Mouse (Mus musculus) cortical plate, adult 2 months (tissue): ENCODE results near the gene Bloc1s4. TPM values are rescaled to one million over a fixed set of nuclear protein-coding genes. Genes with fewer than 3 reads are reported as not detected.

Source experiments
- H3K27ac ChIP-seq: fragments of 200-500 bp; 2 replicates; pipeline ENCODE4 v1.5.1; 2012; ENCODE audit warnings: low read length, control low read depth, inconsistent platforms; ENCODE audit not compliant: insufficient read depth
- H3K4me1 ChIP-seq: fragments of 200-500 bp; 2 replicates; pipeline ENCODE4 v1.6.1; 2011; ENCODE audit warnings: low read length; ENCODE audit not compliant: control insufficient read depth, insufficient read depth
- H3K4me3 ChIP-seq: fragments of 200-500 bp; 2 replicates; pipeline ENCODE4 v1.5.1; 2011; ENCODE audit warnings: mild to moderate bottlenecking, low read length, control low read depth; ENCODE audit not compliant: insufficient read depth
- CTCF ChIP-seq: fragments of 200-500 bp; IDR thresholded peaks from 2 replicates; pipeline ENCODE4 v1.5.1; 2011; ENCODE audit warnings: mild to moderate bottlenecking, control low read depth, low read length; ENCODE audit not compliant: insufficient read depth; ENCODE audit errors: extremely low read depth
- POLR2A ChIP-seq: fragments of 200-500 bp; IDR thresholded peaks from 2 replicates; pipeline ENCODE4 v1.6.1; 2011; ENCODE audit warnings: mild to moderate bottlenecking, low read length, control low read depth; ENCODE audit not compliant: insufficient read depth; ENCODE audit errors: extremely low read depth
- polyA plus RNA-seq: library from polyadenylated mRNA; depleted of rRNA; stranded (reverse); fragments of >200 nt; gene quantifications from 2 replicates; pipeline ENCODE4 v1.2.3, GENCODE M21; 2012

The Bloc1s4 gene
- polyA plus RNA-seq, 1 experiment, result 22.7 TPM

- TF ChIP-seq POLR2A, result no peak
- no peak for TF ChIP-seq CTCF
- Histone ChIP-seq H3K27ac (no peak overlapping the region), H3K4me3 (no peak overlapping the region), H3K4me1 (no peaks in the 10 kb centered on the region)
Measured at GRCm38 (mm10) chr5:36730689-36731088, 17.8 kb downstream of the Bloc1s4 start.

GRCm38 (mm10) chr5:36729923-36730322 is 18.5 kb downstream of the Bloc1s4 start:
- TF ChIP-seq POLR2A (no peak), CTCF (no peak)
- Histone ChIP-seq H3K4me1 (no peaks in the 10 kb centered on the region), H3K27ac (no peak overlapping the region), H3K4me3 (no peak overlapping the region)

- TF ChIP-seq POLR2A (no peak), CTCF (no peak)
- no peak overlapping the region for H3K27ac ChIP-seq
- H3K4me3 ChIP-seq, result no peak overlapping the region
- H3K4me1 ChIP-seq, result no peaks in the 10 kb centered on the region
Measured at GRCm38 (mm10) chr5:36729086-36729473, 19.4 kb downstream of the Bloc1s4 start.

- TF ChIP-seq CTCF (no peak), POLR2A (no peak)
- Histone ChIP-seq H3K27ac (no peak overlapping the region), H3K4me1 (no peaks in the 10 kb centered on the region), H3K4me3 (no peak overlapping the region)
Measured at GRCm38 (mm10) chr5:36728403-36729085, 19.9 kb downstream of the Bloc1s4 start.

GRCm38 (mm10) chr5:36727776-36728175 is 20.7 kb downstream of the Bloc1s4 start:
- no peak overlapping the region for H3K27ac ChIP-seq
- TF ChIP-seq CTCF (no peak), POLR2A (no peak)

GRCm38 (mm10) chr5:36727136-36727535 is 21.3 kb downstream of the Bloc1s4 start:
- Histone ChIP-seq H3K4me1 (no peaks in the 10 kb centered on the region), H3K27ac (no peak overlapping the region), H3K4me3 (no peak overlapping the region)
- TF ChIP-seq POLR2A, result no peak
- no peak for TF ChIP-seq CTCF

More at GRCm38 (mm10) chr5:36727776-36728175, 20.7 kb downstream of the Bloc1s4 start:
- Histone ChIP-seq H3K4me1 (no peaks in the 10 kb centered on the region), H3K4me3 (no peak overlapping the region)

GRCm38 (mm10) chr5:36726387-36726801 is 22.1 kb downstream of the Bloc1s4 start:
- Histone ChIP-seq H3K4me1 (no peaks in the 10 kb centered on the region), H3K27ac (no peak overlapping the region), H3K4me3 (no peak overlapping the region)
- no peak for TF ChIP-seq CTCF
- no peak for TF ChIP-seq POLR2A

- H3K27ac ChIP-seq, result no peak overlapping the region
- no peak for TF ChIP-seq POLR2A
- no peak for TF ChIP-seq CTCF
- no peak overlapping the region for H3K4me3 ChIP-seq
- H3K4me1 ChIP-seq, result no peaks in the 10 kb centered on the region
Measured at GRCm38 (mm10) chr5:36725861-36726260, 22.6 kb downstream of the Bloc1s4 start.

- no peak for TF ChIP-seq POLR2A
- no peak for TF ChIP-seq CTCF
- Histone ChIP-seq H3K4me3 (no peak overlapping the region), H3K27ac (no peak overlapping the region), H3K4me1 (no peaks in the 10 kb centered on the region)
Measured at GRCm38 (mm10) chr5:36724274-36724673, 24.2 kb downstream of the Bloc1s4 start.

GRCm38 (mm10) chr5:36723356-36723755 is 25.1 kb downstream of the Bloc1s4 start:
- Histone ChIP-seq H3K4me1 (no peaks in the 10 kb centered on the region), H3K4me3 (no peak overlapping the region), H3K27ac (no peak overlapping the region)
- no peak for TF ChIP-seq CTCF
- no peak for TF ChIP-seq POLR2A
